Mouse (Mus musculus): ENCODE results near the gene Braf. TPM values are rescaled to one million over a fixed set of nuclear protein-coding genes. Genes with fewer than 3 reads are reported as not detected.

Gene Braf
- total RNA-seq, 2 experiments from 2014 or later: 105 to 125 TPM

DNA sequence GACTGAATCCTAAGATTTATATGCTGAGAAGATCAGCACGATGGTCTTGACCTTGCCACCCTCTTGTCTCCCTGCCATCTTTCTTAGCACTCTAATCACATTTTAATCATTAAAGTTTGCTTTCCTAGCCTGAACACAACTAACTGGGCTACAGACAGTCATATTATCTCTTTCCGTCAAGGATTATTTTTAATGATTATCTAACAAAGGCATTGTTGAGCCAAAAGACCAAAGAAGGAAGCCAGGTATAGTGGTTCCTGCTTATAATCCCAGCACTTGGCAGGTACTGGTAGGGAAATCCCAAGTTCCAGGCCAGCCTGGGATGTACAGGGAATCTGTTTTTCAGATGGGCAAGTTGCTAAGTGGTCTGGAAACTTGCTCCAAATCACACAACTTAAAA is 114.0 kb downstream of the Braf start:
- intact Hi-C loops (cut with DNase I): no loop called here
- DNase-seq (ENCODE audit: low spot score in 2 of 2): no peak

DNA sequence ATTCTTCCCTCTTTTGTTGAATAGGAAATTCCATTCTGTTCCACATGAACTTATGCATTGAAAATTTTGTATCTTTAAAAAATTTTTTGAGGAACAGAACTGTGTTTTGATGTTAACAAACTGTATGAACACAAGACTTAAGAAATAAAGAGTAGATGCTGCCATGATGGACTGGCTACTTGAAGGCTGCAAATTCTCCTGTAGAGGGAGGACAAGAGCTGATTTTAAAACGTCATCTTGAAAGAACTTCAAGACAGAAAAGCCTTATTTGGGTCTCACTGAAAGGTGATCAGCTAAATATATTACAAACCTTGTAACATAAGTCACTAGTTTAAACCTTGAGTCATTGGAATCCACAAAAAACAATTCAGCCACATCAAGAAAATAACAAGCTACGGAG is 115.1 kb downstream of the Braf start:
- DNase-seq (ENCODE audit: low spot score in 2 of 2): no peak
- intact Hi-C loops (cut with DNase I): no loop called here

DNA sequence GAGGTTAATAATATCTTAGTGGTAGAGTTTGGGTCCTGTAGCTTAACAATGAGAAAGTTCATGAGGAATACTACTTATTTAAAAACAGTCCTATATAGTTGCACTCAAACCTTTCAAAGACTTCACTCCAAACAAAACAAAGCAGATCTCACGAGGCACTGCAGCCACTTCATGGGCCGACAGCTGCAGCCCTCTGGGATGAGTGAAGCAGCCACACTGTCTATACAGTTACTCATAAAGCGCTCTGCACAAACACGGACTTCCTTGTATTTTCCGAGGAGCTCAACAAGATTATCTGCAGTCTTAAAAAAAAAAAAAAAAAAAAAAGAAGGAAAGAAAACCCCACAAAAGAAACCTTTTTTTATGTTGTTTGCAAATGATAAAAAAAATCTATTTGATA is 117.9 kb downstream of the Braf start:
- intact Hi-C loops (cut with DNase I): no loop called here

DNA sequence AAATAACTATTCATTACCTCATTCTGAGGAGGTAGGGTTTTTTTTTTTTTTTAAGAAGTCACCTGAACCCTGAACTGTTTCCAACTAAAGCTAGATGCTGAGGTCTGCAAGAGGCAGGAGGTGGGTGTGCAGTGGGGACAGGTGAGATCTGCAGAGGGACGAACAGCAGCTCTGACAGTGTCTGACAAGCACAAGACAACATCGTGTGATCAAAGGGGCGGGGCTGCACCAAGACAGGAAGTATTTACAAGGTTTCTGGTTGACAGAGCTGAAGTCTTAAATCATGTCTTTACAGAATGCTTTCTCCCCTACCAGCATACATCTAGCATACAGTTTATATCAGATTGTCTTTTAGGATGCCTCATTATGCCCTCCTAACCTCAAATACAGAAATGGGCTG is 118.4 kb downstream of the Braf start:
- DNase-seq (ENCODE audit: low spot score in 2 of 2): no peak
- intact Hi-C loops (cut with DNase I): no loop called here

More for the DNA sequence above, 117.9 kb downstream of the Braf start:
- no peak for DNase-seq (ENCODE audit: low spot score in 2 of 2)

DNA sequence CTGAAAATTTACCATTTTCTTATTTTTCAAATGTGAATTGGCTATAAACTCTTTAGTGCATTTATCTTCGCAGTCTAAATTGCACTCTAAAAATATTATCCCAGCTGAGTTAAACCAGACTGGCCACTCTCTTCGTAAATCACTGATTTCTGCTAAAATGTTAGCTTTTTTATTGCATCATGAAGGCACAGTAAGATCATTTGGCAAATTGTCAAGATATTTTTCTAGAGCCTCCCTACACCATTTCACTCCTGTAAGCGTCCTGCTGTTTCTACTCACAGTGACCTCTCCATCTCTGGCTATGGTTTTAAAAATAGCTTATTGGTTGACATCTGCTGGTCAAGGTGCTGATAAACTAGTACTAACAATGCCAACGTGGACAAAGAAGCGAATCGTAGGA is 119.2 kb downstream of the Braf start:
- no peak for DNase-seq (ENCODE audit: low spot score in 2 of 2)
- intact Hi-C loops (cut with DNase I): no loop called here

DNA sequence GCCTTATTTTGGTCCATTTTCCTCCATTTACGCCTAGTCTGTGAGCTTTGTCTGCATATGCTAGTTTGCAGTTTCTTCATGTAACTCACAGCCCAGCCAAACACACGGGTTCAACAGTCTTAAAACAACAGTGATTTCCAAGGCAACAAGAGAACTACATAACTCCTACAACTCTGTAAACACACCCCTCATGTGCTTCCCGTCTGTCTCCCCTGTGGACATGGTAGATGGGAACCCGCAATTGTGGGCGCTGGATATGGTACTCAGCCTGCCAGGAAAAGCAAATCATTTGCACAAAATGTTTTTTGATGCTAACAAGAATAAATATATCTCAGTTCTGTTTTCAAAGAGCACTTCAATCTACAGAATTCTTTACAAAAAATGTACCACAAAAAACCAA is 120.7 kb downstream of the Braf start:
- DNase-seq (ENCODE audit: low spot score in 2 of 2): no peak
- intact Hi-C loops (cut with DNase I): no loop called here

DNA sequence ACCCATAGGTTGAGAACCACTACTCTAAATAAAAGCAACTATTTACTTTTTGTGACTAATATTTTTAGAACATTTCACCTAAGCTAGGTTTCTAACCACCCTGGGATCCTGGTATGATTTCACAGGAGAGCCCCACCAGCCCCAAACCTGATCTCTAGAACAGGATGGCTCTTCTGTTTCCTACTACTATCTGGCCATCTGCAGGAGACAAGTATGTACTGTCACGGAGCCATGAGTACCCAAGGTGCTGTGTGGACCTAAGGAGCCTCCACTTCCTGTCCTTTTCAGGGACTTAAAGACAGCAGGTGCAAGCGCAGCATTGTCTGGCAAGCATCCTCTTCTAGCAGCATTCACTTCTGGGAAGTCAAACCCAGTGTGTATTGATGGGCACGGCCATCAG is 123.4 kb downstream of the Braf start:
- intact Hi-C loops (cut with DNase I): no loop called here
- no peak for DNase-seq (ENCODE audit: low spot score in 2 of 2)

DNA sequence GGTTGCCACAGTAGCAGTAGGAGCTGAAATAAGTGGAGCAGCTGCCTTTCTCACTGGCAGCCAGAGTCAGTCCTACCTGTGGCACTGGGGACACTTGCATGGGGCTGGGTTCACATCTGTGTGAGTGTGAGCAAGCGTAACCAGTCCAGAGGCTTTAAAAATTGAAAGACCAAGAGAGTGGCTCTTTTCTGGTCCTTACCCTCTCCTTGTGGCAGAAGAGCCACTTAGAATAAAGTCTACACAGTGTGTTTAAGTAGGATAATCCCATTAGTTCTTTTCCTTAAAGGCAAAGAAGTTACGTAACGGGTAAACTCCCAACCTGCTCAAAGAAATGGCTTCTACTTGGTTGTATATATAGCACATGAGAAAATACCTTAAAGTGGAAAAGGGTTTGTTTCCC is 124.4 kb downstream of the Braf start:
- intact Hi-C loops (cut with DNase I): no loop called here
- DNase-seq (ENCODE audit: low spot score in 2 of 2): no peak

DNA sequence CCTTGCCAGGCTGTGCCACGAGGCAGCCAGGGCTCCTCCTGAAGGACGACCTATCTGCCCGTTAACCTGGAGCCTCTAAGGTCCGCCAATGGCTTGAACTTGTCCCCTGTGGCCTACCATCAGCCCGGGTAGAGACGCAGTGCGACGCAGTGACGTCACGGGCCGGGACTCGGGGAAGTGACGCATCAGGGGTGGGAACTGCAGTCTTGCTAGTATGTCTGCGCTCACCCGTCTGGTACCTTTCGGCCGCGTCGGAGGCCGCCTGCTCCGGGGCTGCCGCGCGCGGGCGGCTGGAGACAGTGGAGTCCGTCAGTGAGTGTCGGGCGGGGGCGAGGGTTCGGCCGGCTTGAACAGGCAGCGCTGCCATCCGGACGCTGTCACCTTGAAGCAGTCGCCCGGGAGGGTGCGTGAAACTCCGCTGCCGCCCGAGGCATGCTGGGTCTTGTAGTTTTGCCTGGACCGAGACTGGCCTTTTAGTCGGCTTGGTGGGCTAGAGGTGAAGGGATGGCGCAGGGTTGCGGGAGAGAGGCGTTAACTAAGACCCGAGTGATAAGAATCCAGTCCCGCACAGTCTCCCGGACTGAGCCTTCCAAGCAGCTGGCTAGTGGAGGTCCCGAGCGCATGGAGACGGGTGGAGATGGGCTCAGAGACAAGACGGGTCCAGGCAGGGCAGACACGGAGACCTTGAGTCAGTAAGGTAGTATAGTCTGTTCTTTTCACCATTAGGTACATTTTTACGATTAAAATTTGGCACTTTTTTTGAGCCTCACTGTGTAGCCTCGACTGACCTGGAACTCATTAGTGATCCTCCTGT is 132.7 kb downstream of the Braf start, which contains the start of gene Ndufb2:
Gene Ndufb2, plus strand, starts transcription at position 174 of the 814 bp plus-strand sequence.
- peak; percentile 96 to 97 for DNase-seq (ENCODE audit: low spot score in 2 of 2)
- intact Hi-C loops (cut with DNase I): no loop called here

DNA sequence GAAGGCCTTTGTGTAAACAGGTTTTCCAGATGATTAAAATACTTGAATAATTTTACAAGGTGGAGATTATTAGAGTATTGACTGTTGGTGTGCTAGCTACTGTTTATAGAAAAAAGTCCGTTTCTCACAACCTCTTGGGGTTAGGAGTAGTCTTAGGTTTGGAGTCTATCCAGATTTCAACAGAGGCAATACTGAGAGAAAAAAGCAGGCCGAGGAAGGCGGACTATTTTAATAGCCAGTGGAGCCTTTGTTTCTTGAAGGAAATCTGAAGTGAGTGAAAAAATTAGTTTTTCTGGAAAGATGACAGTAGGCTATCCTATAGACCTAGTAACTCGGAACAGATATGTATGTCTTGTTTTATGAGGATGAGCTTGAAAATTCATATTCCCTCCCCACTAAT is 133.8 kb downstream of the Braf start:
- DNase-seq (ENCODE audit: low spot score in 2 of 2): no peak
- intact Hi-C loops (cut with DNase I): no loop called here

DNA sequence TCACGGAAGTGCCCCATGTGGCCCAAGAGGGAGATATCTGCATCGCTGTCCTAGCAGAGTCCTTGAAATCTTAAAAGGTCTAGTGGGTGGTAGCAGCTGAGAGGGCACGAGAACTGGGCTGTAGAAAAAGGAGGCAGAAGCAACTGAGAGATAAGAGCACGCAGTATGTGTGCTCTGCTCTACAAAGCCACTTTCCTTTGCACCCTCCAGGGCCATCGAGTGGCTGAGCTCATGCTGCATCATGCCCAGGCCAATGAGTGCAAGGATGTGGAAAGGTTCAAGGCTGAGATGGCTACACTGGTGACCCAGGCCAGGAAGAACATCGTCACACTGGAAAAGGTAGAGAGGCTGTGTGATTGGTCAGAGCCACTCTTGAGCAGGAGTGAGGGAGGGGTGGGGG is 139.7 kb downstream of the Braf start, which contains the start of gene Gm42420:
Gene Gm42420, plus strand, starts transcription at position 237 of the 400 bp plus-strand sequence.
- no peak for DNase-seq (ENCODE audit: low spot score in 2 of 2)
- intact Hi-C loops (cut with DNase I): no loop called here

DNA sequence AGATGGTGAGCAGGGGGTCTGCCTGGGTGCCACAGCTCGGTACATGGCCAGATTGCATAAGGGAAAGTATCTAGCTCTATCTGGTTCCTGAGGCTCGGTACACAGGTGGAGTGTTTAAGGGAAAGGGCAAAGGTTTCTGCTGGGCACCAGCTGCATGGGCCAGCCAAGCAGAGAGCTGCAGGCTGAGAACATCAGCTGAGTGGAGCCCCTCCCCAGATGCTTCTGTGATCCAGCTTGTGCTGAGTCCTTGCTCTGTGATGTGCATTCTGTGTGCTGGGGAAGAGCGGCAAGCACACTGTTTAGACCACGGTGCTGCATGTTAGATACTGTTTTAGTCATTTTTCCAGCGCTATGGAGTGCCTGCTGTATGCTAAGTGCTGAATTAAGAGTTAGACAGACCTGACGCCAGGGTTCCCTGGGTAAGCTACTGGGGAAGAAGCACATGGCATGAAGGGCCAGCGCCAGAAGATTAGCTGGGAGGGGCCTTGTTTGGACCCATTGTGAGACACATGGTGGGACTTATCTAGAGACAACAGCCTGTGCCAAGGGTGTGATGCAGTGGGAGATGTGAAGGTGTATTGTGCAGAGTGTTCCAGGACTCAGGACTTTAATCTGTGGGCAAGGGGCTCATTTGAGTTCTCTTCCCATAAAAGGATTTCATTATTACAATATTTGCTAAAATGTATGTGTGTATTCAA is 144.0 kb downstream of the Braf start:
- DNase-seq (ENCODE audit: low spot score in 2 of 2): no peak

DNA sequence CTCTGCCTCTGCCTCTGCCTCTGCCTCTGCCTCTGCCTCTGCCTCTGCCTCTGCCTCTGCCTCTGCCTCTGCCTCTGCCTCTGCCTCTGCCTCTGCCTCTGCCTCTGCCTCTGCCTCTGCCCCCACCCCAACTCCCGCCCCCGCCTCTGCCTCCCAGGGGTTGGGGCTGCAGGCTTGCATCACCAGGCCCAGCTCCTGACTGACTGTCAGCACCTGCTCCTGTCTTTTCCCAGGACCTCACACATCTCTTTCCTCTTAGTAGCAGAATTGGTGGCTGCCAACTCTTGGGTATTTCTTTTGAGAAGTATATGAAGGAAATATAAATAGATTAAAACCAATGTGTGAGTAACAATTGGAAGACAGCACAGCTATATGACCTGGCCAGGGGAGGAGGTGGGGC is 144.7 kb downstream of the Braf start:
- DNase-seq (ENCODE audit: low spot score in 2 of 2): no peak
- intact Hi-C loops (cut with DNase I): no loop called here

More for the DNA sequence above, 144.0 kb downstream of the Braf start:
- intact Hi-C loops (cut with DNase I): no loop called here

DNA sequence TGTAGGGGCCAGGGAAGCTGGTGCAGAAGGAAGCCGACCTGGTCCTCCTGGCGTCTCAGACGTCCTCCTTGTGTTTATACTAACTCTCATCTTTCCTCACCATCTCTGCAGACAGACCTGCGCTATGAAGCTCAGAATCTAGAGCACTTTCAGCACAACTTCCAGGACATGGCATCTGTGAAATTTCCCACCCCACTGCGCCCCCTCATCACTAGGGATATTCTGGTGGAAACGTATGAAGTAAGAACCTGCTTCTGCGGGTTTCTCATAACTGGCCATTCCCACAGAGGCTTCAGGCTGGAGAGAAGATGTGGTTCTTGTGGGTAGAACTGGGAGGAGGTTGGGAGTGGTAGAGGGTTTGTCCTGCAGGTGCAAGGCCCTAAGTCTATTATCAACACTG is 145.7 kb downstream of the Braf start:
- DNase-seq (ENCODE audit: low spot score in 2 of 2): peak in 1 of 2 experiments; percentile 32
- intact Hi-C loops (cut with DNase I): no loop called here

DNA sequence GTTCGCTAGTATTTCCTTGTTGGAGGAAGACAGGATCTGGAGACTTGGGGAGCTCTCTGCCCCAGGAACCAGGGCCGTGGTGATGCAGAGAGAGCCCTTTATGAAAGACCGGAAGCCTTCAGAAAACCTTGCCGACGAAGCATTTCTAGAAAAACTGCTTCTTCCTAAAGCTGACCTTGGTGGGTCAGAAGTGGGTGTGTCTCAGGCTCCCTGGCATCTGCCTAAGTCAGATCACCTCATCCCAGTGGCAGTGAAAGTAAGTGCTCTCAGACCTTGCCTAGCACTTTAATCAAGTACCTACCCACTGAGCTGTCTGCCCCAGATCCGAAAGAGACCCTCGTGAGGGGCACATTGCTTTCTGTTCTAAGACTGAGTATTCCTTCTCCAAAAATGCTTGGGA is 150.3 kb downstream of the Braf start:
- intact Hi-C loops (cut with DNase I): loop anchor here (5.0 kb wide), 1 partner anchor 158 kb away; no protein-coding TSS in a partner anchor

DNA sequence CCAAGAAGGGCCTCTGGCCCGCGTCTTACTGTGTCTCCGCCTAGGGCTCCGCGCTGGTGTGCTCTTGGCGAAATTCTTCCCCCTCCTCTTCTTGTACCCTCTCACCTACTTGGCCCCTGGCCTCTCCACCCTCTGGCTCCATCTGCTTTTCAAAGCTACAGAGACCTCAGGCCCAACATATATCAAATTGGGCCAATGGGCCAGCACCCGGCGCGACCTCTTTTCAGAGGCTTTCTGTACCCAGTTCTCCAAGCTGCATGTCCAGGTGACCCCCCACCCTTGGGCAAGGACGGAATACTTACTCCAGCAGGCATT is 150.8 kb downstream of the Braf start:
- intact Hi-C loops (cut with DNase I): loop anchor here (5.0 kb wide), 1 partner anchor 157 kb away; no protein-coding TSS in a partner anchor
- no peak for DNase-seq (ENCODE audit: low spot score in 2 of 2)

More for the DNA sequence above, 150.3 kb downstream of the Braf start:
- DNase-seq (ENCODE audit: low spot score in 2 of 2): no peak

DNA sequence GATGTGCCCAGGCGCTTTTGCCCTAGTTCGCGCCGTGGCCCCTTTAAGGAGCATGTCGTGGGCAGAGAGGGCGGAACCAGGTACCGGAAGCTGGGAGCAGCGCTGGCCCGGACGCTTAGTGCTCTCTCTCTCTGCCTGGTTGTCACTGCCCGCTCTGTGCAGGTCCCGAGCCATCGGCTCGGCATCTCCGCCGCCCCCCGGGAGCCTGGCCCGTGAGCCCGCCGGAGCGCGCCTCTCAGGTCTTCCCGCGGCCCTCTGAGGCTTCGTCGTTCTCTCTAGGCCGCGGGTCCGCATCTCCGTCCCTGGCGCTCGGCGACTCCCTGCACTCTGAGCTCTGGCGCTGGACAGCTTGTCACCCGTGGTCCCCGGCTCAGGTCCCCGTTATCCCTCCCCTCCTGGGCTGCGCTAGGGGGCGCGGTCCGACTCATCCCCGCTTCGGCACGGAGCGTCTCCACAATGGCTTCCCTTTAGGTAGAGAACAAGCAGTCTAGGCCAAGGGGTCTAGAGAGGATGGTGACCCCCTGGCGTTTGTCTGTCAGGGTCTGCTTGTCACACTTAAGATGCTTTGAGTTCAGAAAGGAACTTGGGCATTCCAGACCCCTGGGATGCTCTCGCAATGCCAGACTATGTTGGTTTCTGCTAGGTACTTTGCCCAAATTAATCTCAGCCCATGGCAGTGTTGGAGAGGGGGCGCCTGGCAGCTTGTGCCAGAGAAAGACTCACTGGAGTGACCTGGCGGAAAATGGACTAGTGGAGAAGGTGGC is 151.3 kb downstream of the Braf start, which contains the start of gene Adck2:
Gene Adck2, plus strand, starts transcription at position 83 of the 764 bp plus-strand sequence.
- intact Hi-C loops (cut with DNase I): loop anchor here (5.0 kb wide), 1 partner anchor 157 kb away; no protein-coding TSS in a partner anchor
- peak; percentile 79 to 84 for DNase-seq (ENCODE audit: low spot score in 2 of 2)

DNA sequence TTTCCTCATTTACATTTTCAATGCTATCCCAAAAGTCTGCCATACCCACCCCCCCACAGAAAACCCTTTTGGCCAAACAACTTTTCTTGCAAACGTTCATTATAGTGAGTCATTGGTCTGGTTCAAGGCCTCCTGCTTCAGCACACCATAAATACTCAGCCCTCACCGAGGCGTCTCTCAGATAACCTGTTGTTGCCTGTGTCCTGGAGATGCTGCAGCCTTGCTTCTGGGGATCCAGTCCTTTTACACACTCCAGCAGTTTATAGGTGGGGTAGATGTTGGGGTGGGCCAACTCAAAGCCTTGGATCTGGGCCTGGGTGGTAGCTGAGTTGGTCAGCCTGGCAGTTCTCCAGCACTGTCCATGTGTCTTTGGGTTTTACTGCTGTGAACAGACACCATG is 154.8 kb downstream of the Braf start:
- intact Hi-C loops (cut with DNase I): loop anchor here (5.0 kb wide), 1 partner anchor 153 kb away; no protein-coding TSS in a partner anchor

DNA sequence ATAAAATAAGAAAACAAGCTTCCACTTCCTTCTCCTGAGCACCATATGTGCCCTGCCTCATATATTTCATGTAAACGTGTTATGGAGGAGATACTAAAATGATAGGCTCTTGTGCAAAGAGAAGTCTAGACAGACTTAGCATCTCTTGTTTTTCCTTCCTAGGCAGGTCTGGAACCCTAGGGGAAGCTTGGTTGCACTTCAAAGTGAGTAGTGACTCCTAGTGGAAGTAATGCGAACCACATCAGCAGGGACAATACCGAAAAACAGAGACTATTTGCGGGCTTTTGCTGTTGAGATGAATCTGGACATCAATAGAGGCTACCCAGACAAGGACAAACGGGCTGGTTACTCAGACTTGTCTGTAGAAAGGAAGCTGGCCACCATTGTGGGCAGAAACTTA is 157.7 kb downstream of the Braf start:
- intact Hi-C loops (cut with DNase I): no loop called here
- no peak for DNase-seq (ENCODE audit: low spot score in 2 of 2)

More for the DNA sequence above, 154.8 kb downstream of the Braf start:
- no peak for DNase-seq (ENCODE audit: low spot score in 2 of 2)

All from left cerebral cortex, postnatal 36 days (tissue).